Mouse (Mus musculus): Measurements from ENCODE around the gene Pi4kb. TPM values are rescaled to one million over a fixed set of nuclear protein-coding genes. Genes with fewer than 3 reads are reported as not detected.

Gene Pi4kb
- polyA plus RNA-seq, 1 experiment from 2014 or later: 11.6 TPM

DNA sequence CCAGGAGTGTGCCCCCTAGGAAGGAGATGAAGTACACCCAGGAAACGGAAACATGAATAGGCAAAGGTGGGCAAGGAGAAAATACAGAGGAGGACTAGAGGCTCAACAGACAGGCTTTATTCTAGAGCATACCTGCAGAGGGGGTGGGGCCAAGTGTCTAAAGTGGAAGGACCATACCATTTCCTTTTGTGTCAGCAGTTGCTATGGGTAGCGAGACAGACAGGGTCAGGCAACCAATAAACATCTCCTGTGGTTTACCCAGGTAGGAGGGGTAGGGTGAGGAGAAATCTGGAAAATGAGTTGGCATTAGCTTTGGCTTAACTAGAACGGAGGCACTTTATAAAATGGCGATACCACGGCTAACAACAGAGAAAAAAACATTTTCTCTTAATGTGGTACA is 21.7 kb upstream of the Pi4kb start:
- H3K4me2 ChIP-seq (ENCODE audit: low read depth, low read length): peak overlapping the region; percentile 91
- H3K9ac ChIP-seq (ENCODE audit: low read depth, low read length): no peak overlapping the region
- no peak overlapping the region for H3K27ac ChIP-seq (ENCODE audit: low read length)
- H3K27me3 ChIP-seq (ENCODE audit: control insufficient read depth, insufficient read depth, low read depth, low read length): no peaks in the 10 kb centered on the region
- 57% methylated on average over 5 of the region's 5 CpGs for WGBS (ENCODE audit: insufficient replicate concordance)
- H3K4me3 ChIP-seq (ENCODE audit: low read depth, low read length): peak overlapping the region; percentile 71; the same call in 1 of the 2 replicates
- peaks cover 14% of the 10 kb centered on the region for H3K4me1 ChIP-seq (ENCODE audit: control insufficient read depth, low read depth, low read length)
- H3K9me3 ChIP-seq (replicated peaks; ENCODE audit: control insufficient read depth, low read length): no peaks in the 10 kb centered on the region
- H3K36me3 ChIP-seq (ENCODE audit: control insufficient read depth, insufficient read depth): peaks cover 3% of the 10 kb centered on the region; the same call in 1 of the 2 replicates
- ATAC-seq (ENCODE audit: low read depth): no peak

DNA sequence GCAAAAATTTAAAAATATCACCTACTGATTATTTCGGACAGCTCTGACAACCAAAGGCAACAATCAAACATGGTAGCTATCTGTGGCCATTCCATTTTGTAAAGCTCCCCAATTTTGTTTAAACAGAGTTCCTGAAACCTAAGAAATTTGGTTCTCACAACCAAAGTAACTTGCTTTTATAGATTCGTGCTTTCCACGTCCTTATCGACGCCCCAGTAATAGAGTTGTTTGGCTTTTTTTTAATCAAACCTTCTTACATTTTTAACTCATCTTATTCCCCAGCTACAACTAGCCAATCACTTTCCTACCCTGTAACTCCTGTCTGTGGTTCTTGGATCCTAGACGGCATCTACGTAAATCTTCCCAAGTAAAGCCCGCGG is 21.2 kb upstream of the Pi4kb start:
- peak overlapping the region; percentile 63; the same call in 1 of the 2 replicates for H3K27ac ChIP-seq (ENCODE audit: low read length)
- no peak for ATAC-seq (ENCODE audit: low read depth)
- WGBS (ENCODE audit: insufficient replicate concordance): 11% methylated on average over 9 of the region's 9 CpGs

DNA sequence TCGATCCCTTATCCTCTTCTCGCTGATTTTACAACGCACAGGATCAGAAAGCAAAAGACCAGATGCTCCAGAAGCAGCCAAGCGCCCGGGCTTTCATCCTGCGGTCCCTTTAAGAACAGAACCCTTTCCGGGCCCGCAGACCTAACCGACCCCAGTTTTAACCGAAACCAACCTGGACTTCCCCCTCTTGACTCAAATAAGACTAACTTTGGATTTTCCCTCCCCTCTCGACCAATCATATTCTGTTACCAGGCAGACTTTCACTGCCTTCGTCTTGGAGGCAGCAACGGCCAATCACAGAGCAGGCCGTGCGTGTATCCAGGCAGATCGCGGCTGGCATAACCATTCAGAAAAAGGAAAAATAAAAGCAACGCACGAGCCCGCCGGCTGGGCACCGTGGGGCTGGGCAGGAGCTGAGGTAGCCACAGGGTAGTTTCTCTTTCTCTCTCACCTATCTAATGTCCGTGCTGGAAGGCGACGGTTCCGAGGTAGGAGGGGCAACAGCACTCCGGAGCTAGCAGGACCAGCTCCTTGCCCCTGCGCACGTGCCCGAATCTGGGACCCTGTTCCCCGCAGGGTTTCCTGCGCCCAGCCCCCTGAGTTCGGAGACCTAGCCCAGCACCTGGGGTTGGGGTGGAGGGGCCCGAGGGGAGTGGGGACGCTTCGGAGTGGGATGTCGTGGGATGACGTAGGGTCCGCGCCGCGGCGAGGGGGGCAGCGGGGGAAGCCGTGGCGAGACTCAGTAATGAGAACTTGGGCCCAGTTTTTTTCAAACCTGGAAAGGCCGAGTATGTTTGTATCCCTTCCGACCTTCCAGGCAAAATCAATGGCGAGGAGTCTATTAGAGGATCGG is 20.5 kb upstream of the Pi4kb start, which contains the start of gene Rfx5:
Gene Rfx5 (plus strand): TSS at position 312 of the 853 bp plus-strand sequence.
- Histone ChIP-seq H3K9ac (ENCODE audit: low read depth, low read length) (peak within 1 kb of the TSS; percentile 71), H3K4me3 (ENCODE audit: low read depth, low read length) (peak within 1 kb of the TSS; percentile 71), H3K36me3 (ENCODE audit: control insufficient read depth, insufficient read depth) (peaks cover 7% of the 10 kb centered on the region; the same call in 1 of the 2 replicates), H3K4me2 (ENCODE audit: low read depth, low read length) (peak within 1 kb of the TSS; percentile 91), H3K27me3 (ENCODE audit: control insufficient read depth, insufficient read depth, low read depth, low read length) (no peaks in the 10 kb centered on the region), H3K27ac (ENCODE audit: low read length) (peak within 1 kb of the TSS; percentile 63), H3K4me1 (ENCODE audit: control insufficient read depth, low read depth, low read length) (peaks cover 14% of the 10 kb centered on the region), H3K9me3 (replicated peaks; ENCODE audit: control insufficient read depth, low read length) (no peaks in the 10 kb centered on the region)
- peak; percentile 94 for ATAC-seq (ENCODE audit: low read depth)
- WGBS (ENCODE audit: insufficient replicate concordance): under 1% methylated on average over 50 of the region's 50 CpGs

More for the DNA sequence above, 21.2 kb upstream of the Pi4kb start:
- H3K4me1 ChIP-seq (ENCODE audit: control insufficient read depth, low read depth, low read length): peaks cover 14% of the 10 kb centered on the region
- no peaks in the 10 kb centered on the region for H3K27me3 ChIP-seq (ENCODE audit: control insufficient read depth, insufficient read depth, low read depth, low read length)
- H3K9me3 ChIP-seq (replicated peaks; ENCODE audit: control insufficient read depth, low read length): no peaks in the 10 kb centered on the region
- H3K9ac ChIP-seq (ENCODE audit: low read depth, low read length): peak overlapping the region; percentile 71
- H3K4me2 ChIP-seq (ENCODE audit: low read depth, low read length): peak overlapping the region; percentile 91
- H3K4me3 ChIP-seq (ENCODE audit: low read depth, low read length): peak overlapping the region; percentile 71
- H3K36me3 ChIP-seq (ENCODE audit: control insufficient read depth, insufficient read depth): peaks cover 5% of the 10 kb centered on the region; the same call in 1 of the 2 replicates

- 56% methylated on average over 8 of the region's 8 CpGs for WGBS (ENCODE audit: insufficient replicate concordance)
- Histone ChIP-seq H3K9ac (ENCODE audit: low read depth, low read length) (no peak overlapping the region), H3K4me3 (ENCODE audit: low read depth, low read length) (no peak overlapping the region), H3K4me1 (ENCODE audit: control insufficient read depth, low read depth, low read length) (peaks cover 7% of the 10 kb centered on the region), H3K4me2 (ENCODE audit: low read depth, low read length) (no peak overlapping the region), H3K27ac (ENCODE audit: low read length) (no peak overlapping the region), H3K36me3 (ENCODE audit: control insufficient read depth, insufficient read depth) (peaks cover 7% of the 10 kb centered on the region; the same call in 1 of the 2 replicates), H3K27me3 (ENCODE audit: control insufficient read depth, insufficient read depth, low read depth, low read length) (no peaks in the 10 kb centered on the region), H3K9me3 (replicated peaks; ENCODE audit: control insufficient read depth, low read length) (no peaks in the 10 kb centered on the region)
- no peak for ATAC-seq (ENCODE audit: low read depth)
These were observed 16.2 kb upstream of the Pi4kb start for GRCm38 (mm10) chr3:94958295-94958694.

DNA sequence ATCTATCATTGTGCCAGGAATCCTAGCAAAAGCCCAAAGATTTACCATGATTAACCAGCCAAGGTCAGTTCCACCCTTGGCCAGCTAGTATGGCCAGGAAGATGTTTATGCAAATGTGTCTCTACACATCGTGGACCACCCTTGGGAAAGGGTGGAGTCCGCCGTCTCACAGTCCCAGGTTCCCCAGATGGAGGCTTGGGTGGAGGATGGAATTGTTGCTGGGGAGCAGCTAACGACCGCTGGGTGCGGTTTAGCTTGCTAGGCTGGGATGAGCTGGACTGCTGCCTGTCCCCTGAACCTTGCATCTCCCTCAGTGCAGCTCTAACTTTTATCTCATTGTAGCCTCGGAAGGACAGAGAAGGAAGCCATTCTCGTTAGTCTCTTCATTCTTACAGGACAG is 14.7 kb upstream of the Pi4kb start:
- WGBS (ENCODE audit: insufficient replicate concordance): 62% methylated on average over 8 of the region's 8 CpGs
- no peak overlapping the region for H3K27ac ChIP-seq (ENCODE audit: low read length)
- peaks cover 1% of the 10 kb centered on the region for H3K4me1 ChIP-seq (ENCODE audit: control insufficient read depth, low read depth, low read length)
- no peaks in the 10 kb centered on the region for H3K9me3 ChIP-seq (replicated peaks; ENCODE audit: control insufficient read depth, low read length)
- H3K27me3 ChIP-seq (ENCODE audit: control insufficient read depth, insufficient read depth, low read depth, low read length): no peaks in the 10 kb centered on the region
- H3K9ac ChIP-seq (ENCODE audit: low read depth, low read length): no peak overlapping the region
- H3K4me3 ChIP-seq (ENCODE audit: low read depth, low read length): no peak overlapping the region
- peaks cover 7% of the 10 kb centered on the region; the same call in 1 of the 2 replicates for H3K36me3 ChIP-seq (ENCODE audit: control insufficient read depth, insufficient read depth)
- H3K4me2 ChIP-seq (ENCODE audit: low read depth, low read length): no peak overlapping the region
- ATAC-seq (ENCODE audit: low read depth): no peak

DNA sequence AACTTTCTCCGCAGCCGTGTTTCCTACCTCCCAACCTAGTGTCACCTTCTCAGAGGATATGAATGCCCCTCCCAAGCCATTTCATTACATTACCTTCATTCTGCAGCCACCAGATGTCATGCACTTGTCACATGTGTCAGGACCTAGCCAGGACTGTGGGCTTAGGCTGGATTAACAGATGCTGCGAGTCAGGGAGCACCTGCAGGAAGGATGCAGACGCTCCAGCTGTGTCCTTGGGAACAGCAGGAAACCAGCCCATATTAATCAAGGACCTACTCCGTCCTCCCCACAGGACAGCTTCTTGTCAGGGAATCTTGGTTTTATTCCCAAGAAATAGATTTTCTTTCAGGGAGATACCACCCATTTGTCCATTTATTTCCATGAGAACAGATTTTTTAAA is 14.2 kb upstream of the Pi4kb start:
- no peak overlapping the region for H3K4me2 ChIP-seq (ENCODE audit: low read depth, low read length)
- WGBS (ENCODE audit: insufficient replicate concordance): 71% methylated on average over 5 of the region's 5 CpGs
- H3K9ac ChIP-seq (ENCODE audit: low read depth, low read length): no peak overlapping the region
- H3K9me3 ChIP-seq (replicated peaks; ENCODE audit: control insufficient read depth, low read length): no peaks in the 10 kb centered on the region
- H3K4me3 ChIP-seq (ENCODE audit: low read depth, low read length): no peak overlapping the region
- H3K4me1 ChIP-seq (ENCODE audit: control insufficient read depth, low read depth, low read length): no peaks in the 10 kb centered on the region
- H3K27ac ChIP-seq (ENCODE audit: low read length): no peak overlapping the region
- no peaks in the 10 kb centered on the region for H3K27me3 ChIP-seq (ENCODE audit: control insufficient read depth, insufficient read depth, low read depth, low read length)
- ATAC-seq (ENCODE audit: low read depth): no peak
- H3K36me3 ChIP-seq (ENCODE audit: control insufficient read depth, insufficient read depth): peaks cover 7% of the 10 kb centered on the region; the same call in 1 of the 2 replicates

- H3K4me2 ChIP-seq (ENCODE audit: low read depth, low read length): no peak overlapping the region
- H3K9me3 ChIP-seq (replicated peaks; ENCODE audit: control insufficient read depth, low read length): no peaks in the 10 kb centered on the region
- H3K27me3 ChIP-seq (ENCODE audit: control insufficient read depth, insufficient read depth, low read depth, low read length): no peaks in the 10 kb centered on the region
- ATAC-seq (ENCODE audit: low read depth): no peak
- 80% methylated on average over 1 of the region's 1 CpGs for WGBS (ENCODE audit: insufficient replicate concordance)
- no peaks in the 10 kb centered on the region for H3K36me3 ChIP-seq (ENCODE audit: control insufficient read depth, insufficient read depth)
- H3K27ac ChIP-seq (ENCODE audit: low read length): no peak overlapping the region
- no peak overlapping the region for H3K4me3 ChIP-seq (ENCODE audit: low read depth, low read length)
- no peaks in the 10 kb centered on the region for H3K4me1 ChIP-seq (ENCODE audit: control insufficient read depth, low read depth, low read length)
- H3K9ac ChIP-seq (ENCODE audit: low read depth, low read length): no peak overlapping the region
These were observed 9.5 kb upstream of the Pi4kb start for GRCm38 (mm10) chr3:94964989-94965388.

GRCm38 (mm10) chr3:94965878-94966277 is 8.7 kb upstream of the Pi4kb start:
- no peaks in the 10 kb centered on the region for H3K27me3 ChIP-seq (ENCODE audit: control insufficient read depth, insufficient read depth, low read depth, low read length)
- H3K27ac ChIP-seq (ENCODE audit: low read length): no peak overlapping the region
- H3K36me3 ChIP-seq (ENCODE audit: control insufficient read depth, insufficient read depth): no peaks in the 10 kb centered on the region
- no peak overlapping the region for H3K4me3 ChIP-seq (ENCODE audit: low read depth, low read length)
- no peaks in the 10 kb centered on the region for H3K9me3 ChIP-seq (replicated peaks; ENCODE audit: control insufficient read depth, low read length)
- no peak overlapping the region for H3K4me2 ChIP-seq (ENCODE audit: low read depth, low read length)
- 45% methylated on average over 1 of the region's 1 CpGs for WGBS (ENCODE audit: insufficient replicate concordance)
- ATAC-seq (ENCODE audit: low read depth): no peak
- no peaks in the 10 kb centered on the region for H3K4me1 ChIP-seq (ENCODE audit: control insufficient read depth, low read depth, low read length)
- H3K9ac ChIP-seq (ENCODE audit: low read depth, low read length): no peak overlapping the region

DNA sequence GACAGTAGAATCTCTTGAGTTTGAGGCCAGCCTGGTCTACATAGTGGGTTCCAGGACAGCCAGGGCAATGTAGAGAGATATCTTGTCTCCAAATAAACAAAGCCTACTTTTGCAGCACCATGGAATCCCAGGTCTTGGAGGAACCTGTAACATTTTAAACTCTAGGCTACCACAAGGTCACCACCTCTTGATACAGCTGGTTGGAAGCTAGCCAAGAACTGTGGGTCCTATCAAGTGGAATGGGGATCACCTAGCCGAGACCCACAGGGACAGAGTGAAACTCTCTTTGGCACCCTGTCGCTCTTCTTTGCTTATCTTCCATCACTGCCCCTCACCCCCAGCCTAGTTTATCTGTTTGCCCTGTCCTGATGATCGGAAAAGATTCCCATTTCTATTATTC is 2.0 kb upstream of the Pi4kb start:
- Histone ChIP-seq H3K4me2 (ENCODE audit: low read depth, low read length) (no peak overlapping the region), H3K9me3 (replicated peaks; ENCODE audit: control insufficient read depth, low read length) (no peaks in the 10 kb centered on the region), H3K27me3 (ENCODE audit: control insufficient read depth, insufficient read depth, low read depth, low read length) (no peaks in the 10 kb centered on the region), H3K4me1 (ENCODE audit: control insufficient read depth, low read depth, low read length) (peaks cover 15% of the 10 kb centered on the region), H3K4me3 (ENCODE audit: low read depth, low read length) (no peak overlapping the region), H3K36me3 (ENCODE audit: control insufficient read depth, insufficient read depth) (no peaks in the 10 kb centered on the region; the same call in 1 of the 2 replicates), H3K9ac (ENCODE audit: low read depth, low read length) (no peak overlapping the region), H3K27ac (ENCODE audit: low read length) (no peak overlapping the region)
- no peak for ATAC-seq (ENCODE audit: low read depth)
- 45% methylated on average over 3 of the region's 3 CpGs for WGBS (ENCODE audit: insufficient replicate concordance)

Measured in liver, embryonic 16.5 days (tissue).